In genomic region chr2:132051798-132052197, GRCm38 (mm10) we compare ENCODE assay signal across 1 mouse cellular context.
TF ChIP-seq lines count a peak whose summit lies in the region.

No protein-coding gene starts in this region.

TF ChIP-seq in MEL, 35 proteins besides CTCF, POLR2A, EP300 and RAD21 (continued from another document):
- TF ChIP-seq TBP (IDR thresholded peaks at IDR 0.05; ENCODE audit: low read depth, low read length): peak; percentile 56; the same call in 1 of the 2 replicates
